Mouse (Mus musculus): ENCODE measurements around the gene Gstm7.
"Not testable (repeated sequence)": the region's sequence is repeated elsewhere in the genome, so short reads cannot be mapped to it uniquely, and the experiment has no call there.

GRCm38 (mm10) chr3:107971101-107971500, 39.5 kb upstream of the Gstm7 start:
- not testable (repeated sequence) for TF ChIP-seq GATA1 (IDR thresholded peaks at IDR 0.05; ENCODE audit: borderline replicate concordance, low read length); FLI1 (IDR thresholded peaks at IDR 0.05; ENCODE audit: low read length)
